Mouse (Mus musculus) monocyte, adult 59 days (primary cell): ENCODE results near the gene Ssty2. TPM values are rescaled to one million over a fixed set of nuclear protein-coding genes. Genes with fewer than 3 reads are reported as not detected.

ENCODE experiments used
- total RNA-seq, 2 experiments: library from RNA; stranded (reverse); gene quantifications; one replicate each; pipeline ENCODE4 v1.2.4; 2023

Gene Ssty2
- not detected for total RNA-seq

GRCm38 (mm10) chrY:67047972-67048371 lies at the start of gene Ssty2:
TSS of gene Ssty2 (minus strand) at chrY:67048072.

